Mouse (Mus musculus) hindbrain, embryonic 13.5 days (tissue): Measurements from ENCODE around the gene Galt. TPM values are rescaled to one million over a fixed set of nuclear protein-coding genes. Genes with fewer than 3 reads are reported as not detected.

ENCODE experiments used
- ATAC-seq: fragments of 200-750 bp; cut with Nextera tagmentation; 2 replicates; pipeline ENCODE4 v1.8.0; 2017; ENCODE audit warnings: moderate TSS enrichment; ENCODE audit not compliant: low FRiP score
- H3K27ac ChIP-seq: fragments of 300-500 bp; sonication (generic); 2 replicates; pipeline ENCODE4 v1.5.1; 2015; ENCODE audit warnings: inconsistent platforms, mild to moderate bottlenecking, moderate library complexity
- H3K27me3 ChIP-seq: fragments of 300-500 bp; sonication (generic); 2 replicates; pipeline ENCODE4 v1.6.1; 2015; ENCODE audit warnings: mild to moderate bottlenecking, inconsistent platforms
- H3K36me3 ChIP-seq: fragments of 300-500 bp; sonication (generic); 2 replicates; pipeline ENCODE4 v1.6.1; 2015; ENCODE audit warnings: mild to moderate bottlenecking, inconsistent platforms
- H3K4me1 ChIP-seq: fragments of 300-500 bp; sonication (generic); replicated peaks from 2 replicates; pipeline ENCODE4 v1.6.1; 2015; ENCODE audit warnings: inconsistent platforms
- H3K4me2 ChIP-seq: fragments of 300-500 bp; sonication (generic); 2 replicates; pipeline ENCODE4 v1.6.1; 2015; ENCODE audit warnings: inconsistent platforms, mild to moderate bottlenecking, moderate library complexity
- H3K4me3 ChIP-seq: fragments of 300-500 bp; sonication (generic); 2 replicates; pipeline ENCODE4 v1.5.1; 2015; ENCODE audit warnings: mild to moderate bottlenecking, inconsistent platforms
- H3K9ac ChIP-seq: fragments of 300-500 bp; sonication (generic); 2 replicates; pipeline ENCODE4 v1.6.1; 2015; ENCODE audit warnings: mild to moderate bottlenecking, inconsistent platforms
- H3K9me3 ChIP-seq: fragments of 300-500 bp; sonication (generic); 2 replicates; pipeline ENCODE4 v1.6.1; 2016; ENCODE audit warnings: inconsistent platforms
- WGBS: fragments of 180-500 bp; shearing (Covaris S2); methylation state at CpG from one replicate; pipeline ENCODE4 v1.1.7; 2015; 5-methylcytosine and 5-hydroxymethylcytosine counted together
- polyA plus RNA-seq: library from polyadenylated mRNA; unstranded; fragments of >200 nt; fragmentation: Nextera tagmentation; extraction: Ambion mirVana; gene quantifications from 2 replicates; pipeline ENCODE4 v1.2.1, GENCODE M21; 2015

The Galt gene
- polyA plus RNA-seq, 1 experiment from 2014 or later, result 36.6 TPM

GRCm38 (mm10) chr4:41715596-41715995, 39.4 kb upstream of the Galt start:
- no peak for ATAC-seq
- 87% methylated on average over 5 of the region's 5 CpGs for WGBS
- H3K4me3 ChIP-seq, result no peak overlapping the region

GRCm38 (mm10) chr4:41716834-41717233, 38.2 kb upstream of the Galt start:
- Histone ChIP-seq H3K27me3 (no peaks in the 10 kb centered on the region), H3K36me3 (peaks cover 51% of the 10 kb centered on the region), H3K9me3 (no peaks in the 10 kb centered on the region), H3K27ac (peak overlapping the region; percentile 55; the same call in 1 of the 2 replicates), H3K4me1 (peaks cover 52% of the 10 kb centered on the region), H3K4me2 (no peak overlapping the region), H3K9ac (0 out of 2 replicates have a peak overlapping the region, but pooled peaks have one; percentile 19), H3K4me3 (no peak overlapping the region)
- no peak for ATAC-seq
- WGBS, result 65% methylated on average over 6 of the region's 6 CpGs

More at GRCm38 (mm10) chr4:41715596-41715995, 39.4 kb upstream of the Galt start:
- H3K9me3 ChIP-seq, result no peaks in the 10 kb centered on the region
- no peak overlapping the region for H3K27ac ChIP-seq
- peaks cover 58% of the 10 kb centered on the region for H3K4me1 ChIP-seq
- no peaks in the 10 kb centered on the region for H3K27me3 ChIP-seq
- no peak overlapping the region for H3K9ac ChIP-seq
- H3K4me2 ChIP-seq, result no peak overlapping the region
- peaks cover 60% of the 10 kb centered on the region for H3K36me3 ChIP-seq

- H3K9me3 ChIP-seq, result no peaks in the 10 kb centered on the region
- H3K4me1 ChIP-seq, result peaks cover 42% of the 10 kb centered on the region
- H3K36me3 ChIP-seq, result peaks cover 25% of the 10 kb centered on the region
- H3K9ac ChIP-seq, result peak within 1 kb of the TSS; percentile 95
- WGBS, result under 1% methylated on average over 27 of the region's 27 CpGs
- peaks cover 43% of the 10 kb centered on the region for H3K27me3 ChIP-seq
- H3K27ac ChIP-seq, result peak within 1 kb of the TSS; percentile 79
- peak within 1 kb of the TSS; percentile 82 for H3K4me3 ChIP-seq
- peak within 1 kb of the TSS; percentile 88 for H3K4me2 ChIP-seq
- ATAC-seq, result peak; percentile 94
Measured at GRCm38 (mm10) chr4:41722918-41723351, 32.1 kb upstream of the Galt start, which contains the start of gene Dctn3. TSS of gene Dctn3 (minus strand) at chr4:41723170.

GRCm38 (mm10) chr4:41726826-41727621, 28.0 kb upstream of the Galt start:
- Histone ChIP-seq H3K4me2 (peak overlapping the region; percentile 36), H3K27ac (peak overlapping the region; percentile 70), H3K36me3 (no peaks in the 10 kb centered on the region), H3K4me3 (peak overlapping the region; percentile 12; the same call in 1 of the 2 replicates), H3K27me3 (peaks cover 80% of the 10 kb centered on the region), H3K4me1 (peaks cover 46% of the 10 kb centered on the region), H3K9me3 (no peaks in the 10 kb centered on the region), H3K9ac (peak overlapping the region; percentile 49)
- 0 out of 2 replicates have a peak, but pooled peaks have one; percentile 36 for ATAC-seq
- WGBS, result 9% methylated on average over 20 of the region's 20 CpGs

GRCm38 (mm10) chr4:41731052-41731765, 23.8 kb upstream of the Galt start, which contains the start of gene Arid3c:
TSS of gene Arid3c (minus strand) at chr4:41731142.
- no peak for ATAC-seq
- 2% methylated on average over 49 of the region's 50 CpGs for WGBS
- Histone ChIP-seq H3K4me1 (peaks cover 28% of the 10 kb centered on the region), H3K9ac (peak within 1 kb of the TSS; percentile 63), H3K4me2 (peak within 1 kb of the TSS; percentile 69), H3K27ac (no peak within 1 kb of the TSS), H3K4me3 (peak within 1 kb of the TSS; percentile 41), H3K36me3 (no peaks in the 10 kb centered on the region), H3K27me3 (peaks cover 76% of the 10 kb centered on the region), H3K9me3 (no peaks in the 10 kb centered on the region)

- ATAC-seq, result no peak
- WGBS, result 49% methylated on average over 8 of the region's 8 CpGs
Measured at GRCm38 (mm10) chr4:41737602-41738255, 17.3 kb upstream of the Galt start.

GRCm38 (mm10) chr4:41738256-41738603, 16.8 kb upstream of the Galt start:
- Histone ChIP-seq H3K4me2 (no peak overlapping the region), H3K27me3 (peaks cover 12% of the 10 kb centered on the region), H3K9me3 (no peaks in the 10 kb centered on the region), H3K27ac (no peak overlapping the region), H3K9ac (no peak overlapping the region), H3K36me3 (peaks cover 11% of the 10 kb centered on the region), H3K4me1 (peaks cover 22% of the 10 kb centered on the region), H3K4me3 (no peak overlapping the region)
- whole genome bisulfite sequencing, result 71% methylated on average over 1 of the region's 1 CpGs
- ATAC-seq, result no peak

More at GRCm38 (mm10) chr4:41737602-41738255, 17.3 kb upstream of the Galt start:
- Histone ChIP-seq H3K9me3 (no peaks in the 10 kb centered on the region), H3K4me1 (peaks cover 22% of the 10 kb centered on the region), H3K36me3 (peaks cover 11% of the 10 kb centered on the region), H3K27me3 (peaks cover 17% of the 10 kb centered on the region), H3K4me3 (no peak overlapping the region), H3K27ac (no peak overlapping the region), H3K4me2 (no peak overlapping the region), H3K9ac (no peak overlapping the region)

- ATAC-seq, result no peak
- no peak overlapping the region for H3K27ac ChIP-seq
- H3K27me3 ChIP-seq, result peaks cover 4% of the 10 kb centered on the region
- no peak overlapping the region for H3K4me3 ChIP-seq
- H3K36me3 ChIP-seq, result peaks cover 11% of the 10 kb centered on the region
- H3K4me2 ChIP-seq, result peak overlapping the region; percentile 94
- H3K4me1 ChIP-seq, result peaks cover 22% of the 10 kb centered on the region
- WGBS, result 95% methylated on average over 13 of the region's 13 CpGs
- H3K9ac ChIP-seq, result peak overlapping the region; percentile 20; the same call in 1 of the 2 replicates
- no peaks in the 10 kb centered on the region for H3K9me3 ChIP-seq
Measured at GRCm38 (mm10) chr4:41739260-41739659, 15.8 kb upstream of the Galt start.

GRCm38 (mm10) chr4:41740380-41741157, 14.5 kb upstream of the Galt start:
- Histone ChIP-seq H3K9me3 (no peaks in the 10 kb centered on the region), H3K4me1 (peaks cover 22% of the 10 kb centered on the region), H3K27ac (peak overlapping the region; percentile 90), H3K27me3 (no peaks in the 10 kb centered on the region; the same call in 1 of the 2 replicates), H3K9ac (peak overlapping the region; percentile 87), H3K4me3 (peak overlapping the region; percentile 76), H3K4me2 (peak overlapping the region; percentile 94), H3K36me3 (peaks cover 11% of the 10 kb centered on the region)
- 1% methylated on average over 48 of the region's 48 CpGs for WGBS
- peak; percentile 86 for ATAC-seq

- peak overlapping the region; percentile 90 for H3K27ac ChIP-seq
- under 1% methylated on average over 27 of the region's 27 CpGs for WGBS
- H3K4me2 ChIP-seq, result peak overlapping the region; percentile 94
- H3K4me1 ChIP-seq, result peaks cover 22% of the 10 kb centered on the region
- peaks cover 12% of the 10 kb centered on the region for H3K36me3 ChIP-seq
- no peaks in the 10 kb centered on the region; the same call in 1 of the 2 replicates for H3K27me3 ChIP-seq
- peak; percentile 96 for ATAC-seq
- H3K9me3 ChIP-seq, result peaks cover 4% of the 10 kb centered on the region; the same call in 1 of the 2 replicates
- H3K4me3 ChIP-seq, result peak overlapping the region; percentile 76
- H3K9ac ChIP-seq, result peak overlapping the region; percentile 87
Measured at GRCm38 (mm10) chr4:41741158-41741560, 13.9 kb upstream of the Galt start.

GRCm38 (mm10) chr4:41744131-41744530, 10.9 kb upstream of the Galt start:
- H3K27me3 ChIP-seq, result peaks cover 4% of the 10 kb centered on the region; the same call in 1 of the 2 replicates
- no peak overlapping the region for H3K4me2 ChIP-seq
- 82% methylated on average over 2 of the region's 2 CpGs for WGBS

More at GRCm38 (mm10) chr4:41744131-41744530, 10.9 kb upstream of the Galt start:
- Histone ChIP-seq H3K4me1 (peaks cover 21% of the 10 kb centered on the region), H3K4me3 (no peak overlapping the region), H3K9ac (no peak overlapping the region), H3K27ac (no peak overlapping the region), H3K36me3 (peaks cover 4% of the 10 kb centered on the region), H3K9me3 (peaks cover 12% of the 10 kb centered on the region)
- no peak for ATAC-seq
